Mouse (Mus musculus): ENCODE data around the gene Cacna1s. TPM values are rescaled to one million over a fixed set of nuclear protein-coding genes. Genes with fewer than 3 reads are reported as not detected.

Cacna1s gene
- polyA plus RNA-seq, 1 experiment from 2014 or later, result not detected

DNA sequence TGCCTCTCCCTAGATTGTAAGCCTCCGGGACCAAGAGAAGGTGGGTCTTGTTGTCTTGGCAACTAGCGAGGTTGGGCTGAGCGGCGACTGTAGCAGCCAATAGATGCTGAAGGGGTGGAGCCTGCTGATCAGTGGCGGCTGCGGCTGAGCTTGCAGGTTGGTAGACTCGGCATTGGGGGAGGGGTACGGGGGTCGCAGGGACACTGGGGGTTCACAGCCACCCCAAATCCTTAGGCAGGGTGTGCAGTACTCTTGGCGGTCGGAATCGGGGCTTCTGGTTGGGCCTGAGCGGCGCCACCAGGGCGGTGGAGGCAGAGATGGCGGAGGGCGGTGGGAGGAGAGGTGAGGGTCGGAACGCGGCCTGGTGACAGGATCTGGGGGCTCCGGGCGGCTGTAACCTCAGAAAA is 34.6 kb upstream of the Cacna1s start:
- peaks cover 27% of the 10 kb centered on the region; the same call in 1 of the 2 replicates for H3K36me3 ChIP-seq (ENCODE audit: control insufficient read depth, insufficient read depth, low read length)
- peak overlapping the region; percentile 84 for H3K4me2 ChIP-seq (replicated peaks; ENCODE audit: low read depth, low read length)
- peak overlapping the region; percentile 44 for H3K27ac ChIP-seq (ENCODE audit: low read depth, low read length)
- H3K9me3 ChIP-seq (ENCODE audit: control insufficient read depth, low read length), result no peaks in the 10 kb centered on the region
- under 1% methylated on average over 22 of the region's 22 CpGs for WGBS
- peak overlapping the region; percentile 85 for H3K4me3 ChIP-seq (ENCODE audit: low read length)
- H3K27me3 ChIP-seq (ENCODE audit: control insufficient read depth, insufficient read depth, low read length), result no peaks in the 10 kb centered on the region
- peak overlapping the region; percentile 83 for H3K9ac ChIP-seq (ENCODE audit: low read depth, low read length)
- H3K4me1 ChIP-seq (ENCODE audit: control insufficient read depth, insufficient read depth, low read length), result no peaks in the 10 kb centered on the region
- ATAC-seq (ENCODE audit: low FRiP score, low TSS enrichment), result peak; percentile 99

- no peaks in the 10 kb centered on the region for H3K4me1 ChIP-seq (ENCODE audit: control insufficient read depth, insufficient read depth, low read length)
- H3K27ac ChIP-seq (ENCODE audit: low read depth, low read length), result peak overlapping the region; percentile 44
- H3K9ac ChIP-seq (ENCODE audit: low read depth, low read length), result peak overlapping the region; percentile 83
- peak; percentile 58 for ATAC-seq (ENCODE audit: low FRiP score, low TSS enrichment)
- H3K9me3 ChIP-seq (ENCODE audit: control insufficient read depth, low read length), result no peaks in the 10 kb centered on the region
- no peaks in the 10 kb centered on the region for H3K27me3 ChIP-seq (ENCODE audit: control insufficient read depth, insufficient read depth, low read length)
- WGBS, result 3% methylated on average over 24 of the region's 24 CpGs
- peak overlapping the region; percentile 85 for H3K4me3 ChIP-seq (ENCODE audit: low read length)
- H3K36me3 ChIP-seq (ENCODE audit: control insufficient read depth, insufficient read depth, low read length), result peaks cover 27% of the 10 kb centered on the region; the same call in 1 of the 2 replicates
- H3K4me2 ChIP-seq (replicated peaks; ENCODE audit: low read depth, low read length), result peak overlapping the region; percentile 84
These were observed 34.0 kb upstream of the Cacna1s start for GRCm38 (mm10) chr1:136018390-136019189.

- no peaks in the 10 kb centered on the region for H3K9me3 ChIP-seq (ENCODE audit: control insufficient read depth, low read length)
- no peak overlapping the region for H3K9ac ChIP-seq (ENCODE audit: low read depth, low read length)
- H3K4me1 ChIP-seq (ENCODE audit: control insufficient read depth, insufficient read depth, low read length), result no peaks in the 10 kb centered on the region
- no peaks in the 10 kb centered on the region for H3K27me3 ChIP-seq (ENCODE audit: control insufficient read depth, insufficient read depth, low read length)
- H3K4me3 ChIP-seq (ENCODE audit: low read length), result no peak overlapping the region
- H3K36me3 ChIP-seq (ENCODE audit: control insufficient read depth, insufficient read depth, low read length), result peaks cover 96% of the 10 kb centered on the region
- ATAC-seq (ENCODE audit: low FRiP score, low TSS enrichment), result no peak
- 40% methylated on average over 7 of the region's 7 CpGs for WGBS
- H3K27ac ChIP-seq (ENCODE audit: low read depth, low read length), result no peak overlapping the region
- H3K4me2 ChIP-seq (replicated peaks; ENCODE audit: low read depth, low read length), result no peak overlapping the region
These were observed 22.3 kb upstream of the Cacna1s start for GRCm38 (mm10) chr1:136030201-136030600.

- Histone ChIP-seq H3K36me3 (ENCODE audit: control insufficient read depth, insufficient read depth, low read length) (peaks cover 87% of the 10 kb centered on the region), H3K27ac (ENCODE audit: low read depth, low read length) (no peak overlapping the region), H3K9ac (ENCODE audit: low read depth, low read length) (no peak overlapping the region), H3K4me2 (replicated peaks; ENCODE audit: low read depth, low read length) (no peak overlapping the region), H3K27me3 (ENCODE audit: control insufficient read depth, insufficient read depth, low read length) (no peaks in the 10 kb centered on the region), H3K4me3 (ENCODE audit: low read length) (no peak overlapping the region), H3K4me1 (ENCODE audit: control insufficient read depth, insufficient read depth, low read length) (no peaks in the 10 kb centered on the region), H3K9me3 (ENCODE audit: control insufficient read depth, low read length) (no peaks in the 10 kb centered on the region)
- no peak for ATAC-seq (ENCODE audit: low FRiP score, low TSS enrichment)
- WGBS, result 71% methylated on average over 6 of the region's 8 CpGs
These were observed 20.9 kb upstream of the Cacna1s start for GRCm38 (mm10) chr1:136031697-136032096.

DNA sequence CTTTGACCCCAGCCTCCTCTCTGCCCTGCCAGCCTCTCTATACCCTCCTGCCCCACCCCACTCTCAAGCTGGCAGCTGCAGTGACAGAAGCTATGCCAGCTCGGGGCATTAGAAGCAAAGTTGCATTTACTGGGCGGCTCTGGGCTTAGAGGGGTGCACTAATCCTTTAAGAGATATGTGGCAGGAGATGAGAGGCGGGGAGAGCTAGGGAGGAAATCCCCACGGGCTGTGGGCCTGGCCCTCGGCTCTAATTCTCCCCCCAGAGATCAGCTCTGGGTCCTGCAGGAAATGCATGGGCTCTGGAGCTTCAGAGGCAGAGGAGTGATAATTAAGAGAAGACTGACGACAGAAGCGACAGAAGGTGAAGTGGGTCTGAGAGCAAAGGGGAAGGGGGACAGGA is 19.6 kb upstream of the Cacna1s start:
- H3K36me3 ChIP-seq (ENCODE audit: control insufficient read depth, insufficient read depth, low read length), result peaks cover 74% of the 10 kb centered on the region
- H3K4me1 ChIP-seq (ENCODE audit: control insufficient read depth, insufficient read depth, low read length), result no peaks in the 10 kb centered on the region
- WGBS, result 65% methylated on average over 7 of the region's 7 CpGs
- ATAC-seq (ENCODE audit: low FRiP score, low TSS enrichment), result no peak
- no peak overlapping the region for H3K27ac ChIP-seq (ENCODE audit: low read depth, low read length)
- no peaks in the 10 kb centered on the region for H3K9me3 ChIP-seq (ENCODE audit: control insufficient read depth, low read length)
- H3K9ac ChIP-seq (ENCODE audit: low read depth, low read length), result no peak overlapping the region
- H3K27me3 ChIP-seq (ENCODE audit: control insufficient read depth, insufficient read depth, low read length), result no peaks in the 10 kb centered on the region
- H3K4me3 ChIP-seq (ENCODE audit: low read length), result no peak overlapping the region
- no peak overlapping the region for H3K4me2 ChIP-seq (replicated peaks; ENCODE audit: low read depth, low read length)

- 0 out of 2 replicates have a peak, but pooled peaks cover 3% of the 10 kb centered on the region for H3K4me1 ChIP-seq (ENCODE audit: control insufficient read depth, insufficient read depth, low read length)
- 82% methylated on average over 5 of the region's 5 CpGs for WGBS
- no peaks in the 10 kb centered on the region for H3K9me3 ChIP-seq (ENCODE audit: control insufficient read depth, low read length)
- H3K27ac ChIP-seq (ENCODE audit: low read depth, low read length), result no peak overlapping the region
- ATAC-seq (ENCODE audit: low FRiP score, low TSS enrichment), result no peak
- H3K36me3 ChIP-seq (ENCODE audit: control insufficient read depth, insufficient read depth, low read length), result peaks cover 18% of the 10 kb centered on the region
- H3K4me3 ChIP-seq (ENCODE audit: low read length), result no peak overlapping the region
- no peaks in the 10 kb centered on the region; the same call in none of the 2 replicates for H3K27me3 ChIP-seq (ENCODE audit: control insufficient read depth, insufficient read depth, low read length)
- H3K4me2 ChIP-seq (replicated peaks; ENCODE audit: low read depth, low read length), result no peak overlapping the region
- no peak overlapping the region for H3K9ac ChIP-seq (ENCODE audit: low read depth, low read length)
These were observed 13.6 kb upstream of the Cacna1s start for GRCm38 (mm10) chr1:136038746-136039538.

GRCm38 (mm10) chr1:136040452-136040851 is 12.1 kb upstream of the Cacna1s start:
- ATAC-seq (ENCODE audit: low FRiP score, low TSS enrichment), result peak; percentile 78
- H3K27ac ChIP-seq (ENCODE audit: low read depth, low read length), result no peak overlapping the region
- no peaks in the 10 kb centered on the region for H3K9me3 ChIP-seq (ENCODE audit: control insufficient read depth, low read length)
- H3K4me2 ChIP-seq (replicated peaks; ENCODE audit: low read depth, low read length), result no peak overlapping the region
- peaks cover 3% of the 10 kb centered on the region; the same call in 1 of the 2 replicates for H3K36me3 ChIP-seq (ENCODE audit: control insufficient read depth, insufficient read depth, low read length)
- no peaks in the 10 kb centered on the region; the same call in none of the 2 replicates for H3K27me3 ChIP-seq (ENCODE audit: control insufficient read depth, insufficient read depth, low read length)
- WGBS, result 16% methylated on average over 11 of the region's 11 CpGs
- no peak overlapping the region for H3K4me3 ChIP-seq (ENCODE audit: low read length)
- H3K4me1 ChIP-seq (ENCODE audit: control insufficient read depth, insufficient read depth, low read length), result 0 out of 2 replicates have a peak, but pooled peaks cover 3% of the 10 kb centered on the region
- H3K9ac ChIP-seq (ENCODE audit: low read depth, low read length), result no peak overlapping the region

DNA sequence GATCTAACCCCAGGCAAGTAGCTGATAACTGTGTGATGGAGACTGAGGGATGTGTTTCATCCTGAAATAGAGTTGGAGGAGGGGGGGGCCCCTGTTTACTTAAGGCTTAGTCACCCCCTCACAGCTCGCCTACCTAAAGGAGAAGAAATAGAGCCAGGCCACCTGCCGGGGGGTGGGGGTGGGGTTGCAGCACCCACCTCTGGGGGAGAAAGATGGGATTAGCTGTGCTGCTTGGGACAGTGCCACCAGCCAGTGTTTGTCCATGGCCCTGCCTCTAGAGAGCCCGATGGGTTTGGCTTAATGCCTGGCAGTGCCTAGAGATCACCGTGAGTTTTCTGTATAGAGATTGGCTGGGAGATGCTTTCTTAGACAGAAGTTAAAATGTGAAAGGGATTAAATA is 11.7 kb upstream of the Cacna1s start:
- Histone ChIP-seq H3K27me3 (ENCODE audit: control insufficient read depth, insufficient read depth, low read length) (no peaks in the 10 kb centered on the region; the same call in none of the 2 replicates), H3K9me3 (ENCODE audit: control insufficient read depth, low read length) (no peaks in the 10 kb centered on the region), H3K4me2 (replicated peaks; ENCODE audit: low read depth, low read length) (no peak overlapping the region), H3K36me3 (ENCODE audit: control insufficient read depth, insufficient read depth, low read length) (no peaks in the 10 kb centered on the region; the same call in 1 of the 2 replicates), H3K4me3 (ENCODE audit: low read length) (no peak overlapping the region), H3K9ac (ENCODE audit: low read depth, low read length) (no peak overlapping the region), H3K4me1 (ENCODE audit: control insufficient read depth, insufficient read depth, low read length) (0 out of 2 replicates have a peak, but pooled peaks cover 3% of the 10 kb centered on the region), H3K27ac (ENCODE audit: low read depth, low read length) (no peak overlapping the region)
- no peak for ATAC-seq (ENCODE audit: low FRiP score, low TSS enrichment)
- WGBS, result 30% methylated on average over 4 of the region's 4 CpGs
